Comparison of ENCODE assay signal across 8 mouse cellular contexts in the genomic region with DNA sequence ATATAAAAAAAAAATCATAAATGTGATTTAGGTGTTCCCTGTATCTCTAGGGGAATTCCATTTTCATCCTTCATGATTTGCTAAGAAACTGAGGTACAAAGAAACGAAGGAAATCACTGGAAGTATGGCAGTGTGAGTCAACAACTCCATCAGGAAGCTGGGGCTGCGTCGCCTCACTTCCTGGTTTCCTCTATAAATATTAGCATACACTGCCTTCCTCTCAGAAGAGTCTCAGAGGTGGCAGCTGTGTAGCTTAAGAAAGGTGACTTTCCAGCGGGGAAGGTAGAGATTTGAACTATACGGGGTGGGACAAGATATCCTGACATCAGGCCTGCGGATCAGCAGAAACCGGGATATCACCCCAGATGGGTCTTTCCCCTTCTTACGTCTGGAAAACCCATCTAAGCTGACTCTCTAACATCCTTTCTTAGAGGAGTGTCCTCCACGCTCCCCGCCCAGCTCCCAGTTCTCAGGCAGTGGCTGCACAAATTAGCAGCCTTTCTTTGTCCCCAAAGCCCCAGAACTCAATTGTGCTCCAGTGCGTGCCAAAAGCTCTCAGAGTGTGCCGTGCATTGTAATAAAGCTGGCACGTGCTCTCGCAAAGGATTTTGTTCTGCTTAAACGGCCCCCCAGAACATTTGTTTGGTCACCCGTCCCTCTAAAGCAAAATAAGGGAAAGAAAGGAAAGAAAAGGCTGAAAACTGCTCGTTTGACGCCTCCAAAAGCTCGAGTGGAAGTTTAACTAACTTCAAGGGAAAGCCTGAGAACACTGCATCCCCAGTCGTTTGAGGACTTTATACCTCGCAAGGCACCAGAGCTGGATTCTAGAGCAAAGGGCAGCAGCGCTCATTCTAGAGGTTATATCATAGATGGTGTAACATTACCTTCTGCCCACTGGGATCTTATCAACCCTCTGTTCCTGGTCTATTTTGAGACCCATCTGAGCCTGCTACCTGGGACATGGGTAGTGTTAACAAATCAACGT. TPM values are rescaled to one million over a fixed set of nuclear protein-coding genes. Genes with fewer than 3 reads are reported as not detected.
DNase-seq lines count a peak whose midpoint lies in the region; ATAC-seq lines count a peak whose summit lies in the region.

No protein-coding gene starts in this region.

- DNase-seq in layer of hippocampus, postnatal 10 days (ENCODE audit: low spot score in 2 of 2) = peak; percentile 36 to 44
- DNase-seq in layer of hippocampus, postnatal 25 days (ENCODE audit: extremely low spot score in 1 of 2, low spot score in 1 of 2) = no peak
- DNase-seq in neural tube, embryonic 10.5 days (ENCODE audit: extremely low spot score, low spot score) = peak; percentile 44
- no peak for DNase-seq in cerebellum, postnatal 4 days (ENCODE audit: low spot score in 2 of 2)
- DNase-seq in ovary, postnatal 10 days (ENCODE audit: low spot score) = no peak

- no peak overlapping the region for H3K4me3 ChIP-seq in forebrain, embryonic 13.5 days
- H3K4me3 ChIP-seq in hindbrain, embryonic 12.5 days = 0 out of 2 replicates have a peak overlapping the region, but pooled peaks have one; percentile 2
- no peak overlapping the region for H3K4me3 ChIP-seq in limb, embryonic 15.5 days

- no peak overlapping the region for H3K27ac ChIP-seq in forebrain, embryonic 13.5 days
- H3K27ac ChIP-seq in hindbrain, embryonic 12.5 days = no peak overlapping the region
- 0 out of 2 replicates have a peak overlapping the region, but pooled peaks have one; percentile 2 for H3K27ac ChIP-seq in limb, embryonic 15.5 days

- peak overlapping the region; percentile 49 for H3K4me2 ChIP-seq in forebrain, embryonic 13.5 days
- peak overlapping the region; percentile 41 for H3K4me2 ChIP-seq in hindbrain, embryonic 12.5 days (replicated peaks)
- H3K4me2 ChIP-seq in limb, embryonic 15.5 days = 0 out of 2 replicates have a peak overlapping the region, but pooled peaks have one; percentile 0

- peaks cover 97% of the 10 kb centered on the region for H3K27me3 ChIP-seq in forebrain, embryonic 13.5 days
- H3K27me3 ChIP-seq in hindbrain, embryonic 12.5 days = peaks cover 35% of the 10 kb centered on the region
- no peaks in the 10 kb centered on the region for H3K27me3 ChIP-seq in limb, embryonic 15.5 days

- H3K9me3 ChIP-seq in forebrain, embryonic 13.5 days (replicated peaks) = peaks cover 9% of the 10 kb centered on the region; the same call in 1 of the 2 replicates
- H3K9me3 ChIP-seq in hindbrain, embryonic 12.5 days (replicated peaks) = no peaks in the 10 kb centered on the region; the same call in 1 of the 2 replicates
- H3K9me3 ChIP-seq in limb, embryonic 15.5 days = no peaks in the 10 kb centered on the region

- no peaks in the 10 kb centered on the region for H3K36me3 ChIP-seq in forebrain, embryonic 13.5 days (ENCODE audit: poor library complexity, severe bottlenecking)
- H3K36me3 ChIP-seq in hindbrain, embryonic 12.5 days = no peaks in the 10 kb centered on the region
- H3K36me3 ChIP-seq in limb, embryonic 15.5 days = no peaks in the 10 kb centered on the region

- peak; percentile 88 for ATAC-seq in forebrain, embryonic 13.5 days
- ATAC-seq in hindbrain, embryonic 12.5 days (ENCODE audit: low FRiP score) = peak; percentile 64; the same call in 1 of the 2 replicates
- no peak for ATAC-seq in limb, embryonic 15.5 days (ENCODE audit: insufficient number of reproducible peaks, low FRiP score, low TSS enrichment, low read depth)

- peaks cover 10% of the 10 kb centered on the region for H3K4me1 ChIP-seq in forebrain, embryonic 13.5 days
- H3K4me1 ChIP-seq in hindbrain, embryonic 12.5 days = peaks cover 12% of the 10 kb centered on the region
- H3K4me1 ChIP-seq in limb, embryonic 15.5 days = peaks cover 6% of the 10 kb centered on the region

- WGBS in forebrain, embryonic 13.5 days = 10% methylated on average over 23 of the region's 23 CpGs
- 22% methylated on average over 23 of the region's 23 CpGs for WGBS in hindbrain, embryonic 12.5 days
- 42% methylated on average over 23 of the region's 23 CpGs for WGBS in limb, embryonic 15.5 days

- H3K9ac ChIP-seq in forebrain, embryonic 13.5 days = peak overlapping the region; percentile 43; the same call in 1 of the 2 replicates
- no peak overlapping the region for H3K9ac ChIP-seq in hindbrain, embryonic 12.5 days
- no peak overlapping the region for H3K9ac ChIP-seq in limb, embryonic 15.5 days

RNA-seq across cellular contexts. Expression of gene Rreb1, which starts 17.0 kb away (rescaled TPM):
- 10 to 100 TPM; 22.9 to 27.5 TPM for total RNA-seq in layer of hippocampus, postnatal 10 days (2021)
- 10 to 100 TPM; 41.9 to 61.8 TPM for total RNA-seq in layer of hippocampus, postnatal 25 days (2021)
- polyA plus RNA-seq in forebrain, embryonic 13.5 days (2015; fragmentation: Nextera tagmentation; extraction: Ambion mirVana) = 1.6 and 1.7 TPM in 2 replicates
- polyA plus RNA-seq in hindbrain, embryonic 12.5 days (2016; fragmentation: Nextera tagmentation; extraction: Ambion mirVana) = 6.1 and 6.4 TPM in 2 replicates
- 13.5 and 15.2 TPM in 2 replicates for polyA plus RNA-seq in limb, embryonic 15.5 days (2015; fragmentation: Nextera tagmentation; extraction: Ambion mirVana)

Comparison
In these comparisons a context has a peak if more than half of its experiments do, and no peak if none do; other contexts are left out.
1. DNase-seq: peak in layer of hippocampus, postnatal 10 days (2 of 2) and neural tube, embryonic 10.5 days (single experiment); none in layer of hippocampus, postnatal 25 days (0 of 2), cerebellum, postnatal 4 days (0 of 2) and ovary, postnatal 10 days (single experiment).
2. Peak in every context shown above with its lines, with median percentiles within 50 percentile points of each other: H3K4me2 ChIP-seq.